Mouse (Mus musculus) kidney, postnatal 36 days (tissue): ENCODE results near the gene Cwc27.

Experiments used
- DNase-seq, 2 experiments: peaks; one replicate each; pipeline ENCODE4 v3.0.0; 2021 to 2022; ENCODE audit warnings: mixed read lengths in 2 of 2

The Cwc27 gene

GRCm38 (mm10) chr13:104763193-104763592, 53.7 kb downstream of the Cwc27 start:
- no peak for DNase-seq

GRCm38 (mm10) chr13:104762401-104762800, 54.5 kb downstream of the Cwc27 start:
- no peak for DNase-seq

GRCm38 (mm10) chr13:104759381-104759780, 57.6 kb downstream of the Cwc27 start:
- DNase-seq, result no peak

GRCm38 (mm10) chr13:104747032-104747431, 69.9 kb downstream of the Cwc27 start:
- no peak for DNase-seq

GRCm38 (mm10) chr13:104742866-104743265, 74.1 kb downstream of the Cwc27 start:
- no peak for DNase-seq

- peak; percentile 2 to 26 for DNase-seq
Measured at GRCm38 (mm10) chr13:104729261-104730046, 87.5 kb downstream of the Cwc27 start.

- DNase-seq, result no peak
Measured at GRCm38 (mm10) chr13:104727681-104728080, 89.3 kb downstream of the Cwc27 start.

- DNase-seq, result no peak
Measured at GRCm38 (mm10) chr13:104720133-104720532, 96.8 kb downstream of the Cwc27 start.

GRCm38 (mm10) chr13:104694612-104695355, 122.2 kb downstream of the Cwc27 start:
- DNase-seq, result peak; percentile 30 to 46

GRCm38 (mm10) chr13:104692710-104693109, 124.2 kb downstream of the Cwc27 start:
- DNase-seq, result no peak

GRCm38 (mm10) chr13:104685537-104685936, 131.4 kb downstream of the Cwc27 start:
- DNase-seq, result no peak

GRCm38 (mm10) chr13:104684361-104685011, 132.5 kb downstream of the Cwc27 start:
- DNase-seq, result peak in 1 of 2 experiments; percentile 4

- DNase-seq, result peak; percentile 29 to 57
Measured at GRCm38 (mm10) chr13:104681212-104681611, 135.7 kb downstream of the Cwc27 start.

GRCm38 (mm10) chr13:104661188-104661587, 155.8 kb downstream of the Cwc27 start:
- DNase-seq, result no peak

GRCm38 (mm10) chr13:104660042-104660680, 156.8 kb downstream of the Cwc27 start:
- DNase-seq, result no peak

GRCm38 (mm10) chr13:104656666-104657272, 160.2 kb downstream of the Cwc27 start:
- no peak for DNase-seq

- DNase-seq, result no peak
Measured at GRCm38 (mm10) chr13:104655137-104655536, 161.8 kb downstream of the Cwc27 start.

- DNase-seq, result no peak
Measured at GRCm38 (mm10) chr13:104651763-104652162, 165.2 kb downstream of the Cwc27 start.

GRCm38 (mm10) chr13:104650654-104651053, 166.3 kb downstream of the Cwc27 start:
- no peak for DNase-seq

GRCm38 (mm10) chr13:104650145-104650544, 166.8 kb downstream of the Cwc27 start:
- DNase-seq, result no peak

GRCm38 (mm10) chr13:104645778-104646425, 171.0 kb downstream of the Cwc27 start:
- no peak for DNase-seq

- no peak for DNase-seq
Measured at GRCm38 (mm10) chr13:104644185-104644584, 172.8 kb downstream of the Cwc27 start.
